Mouse (Mus musculus): ENCODE data around the gene Ncam1. TPM values are rescaled to one million over a fixed set of nuclear protein-coding genes. Genes with fewer than 3 reads are reported as not detected.

The Ncam1 gene
- polyA plus RNA-seq, 1 experiment from 2014 or later, result 373 TPM

- ATAC-seq (ENCODE audit: low read depth), result no peak
- 58% methylated on average over 9 of the region's 9 CpGs for WGBS
These were observed 122.8 kb downstream of the Ncam1 start for GRCm38 (mm10) chr9:49675696-49676465.

DNA sequence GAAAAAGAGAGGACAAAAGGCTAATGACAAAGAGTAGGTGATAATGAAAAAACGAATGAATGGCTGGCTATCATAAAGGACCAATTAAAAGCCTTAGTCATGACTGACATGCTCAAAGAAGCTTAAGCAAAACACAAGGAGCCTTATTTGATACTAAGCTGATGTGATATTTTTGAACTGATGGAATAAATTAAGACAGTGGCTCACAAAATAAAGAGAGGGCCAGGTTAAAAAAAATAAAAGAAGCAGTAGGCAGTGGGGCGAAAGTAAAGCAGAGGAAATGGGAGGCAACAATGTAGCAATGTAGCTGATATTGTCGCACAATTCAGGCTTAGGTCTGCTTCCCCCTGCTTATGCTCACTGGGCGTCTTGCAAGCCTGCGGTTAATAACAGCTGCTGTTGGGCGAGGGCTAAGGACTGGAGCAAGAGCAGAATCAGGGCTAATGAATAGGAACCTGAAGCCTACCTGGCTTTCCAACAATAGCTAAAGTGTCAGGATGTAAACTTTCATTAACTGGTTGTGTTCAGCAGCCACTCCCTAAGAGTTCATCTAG is 126.0 kb downstream of the Ncam1 start:
- Histone ChIP-seq H3K27ac (ENCODE audit: low read depth, low read length) (no peak overlapping the region), H3K36me3 (ENCODE audit: control insufficient read depth, insufficient read depth, low read length) (no peaks in the 10 kb centered on the region), H3K9me3 (ENCODE audit: control insufficient read depth, low read length) (no peaks in the 10 kb centered on the region), H3K4me1 (ENCODE audit: control insufficient read depth, insufficient read depth, low read length) (peaks cover 16% of the 10 kb centered on the region), H3K9ac (replicated peaks; ENCODE audit: low read depth, low read length) (no peak overlapping the region), H3K4me3 (ENCODE audit: low read depth, low read length) (no peak overlapping the region), H3K27me3 (ENCODE audit: control insufficient read depth, insufficient read depth, low read length) (no peaks in the 10 kb centered on the region), H3K4me2 (ENCODE audit: low read depth, low read length) (no peak overlapping the region)
- 47% methylated on average over 6 of the region's 6 CpGs for WGBS
- no peak for ATAC-seq (ENCODE audit: low read depth)

More at GRCm38 (mm10) chr9:49675696-49676465, 122.8 kb downstream of the Ncam1 start:
- Histone ChIP-seq H3K4me2 (ENCODE audit: low read depth, low read length) (no peak overlapping the region), H3K9me3 (ENCODE audit: control insufficient read depth, low read length) (no peaks in the 10 kb centered on the region), H3K27me3 (ENCODE audit: control insufficient read depth, insufficient read depth, low read length) (no peaks in the 10 kb centered on the region), H3K9ac (replicated peaks; ENCODE audit: low read depth, low read length) (no peak overlapping the region), H3K4me1 (ENCODE audit: control insufficient read depth, insufficient read depth, low read length) (peaks cover 24% of the 10 kb centered on the region), H3K4me3 (ENCODE audit: low read depth, low read length) (no peak overlapping the region), H3K36me3 (ENCODE audit: control insufficient read depth, insufficient read depth, low read length) (no peaks in the 10 kb centered on the region), H3K27ac (ENCODE audit: low read depth, low read length) (no peak overlapping the region)

- Histone ChIP-seq H3K4me2 (ENCODE audit: low read depth, low read length) (no peak overlapping the region), H3K27me3 (ENCODE audit: control insufficient read depth, insufficient read depth, low read length) (no peaks in the 10 kb centered on the region)
- no peak for ATAC-seq (ENCODE audit: low read depth)
These were observed 131.7 kb downstream of the Ncam1 start for GRCm38 (mm10) chr9:49667066-49667465.

DNA sequence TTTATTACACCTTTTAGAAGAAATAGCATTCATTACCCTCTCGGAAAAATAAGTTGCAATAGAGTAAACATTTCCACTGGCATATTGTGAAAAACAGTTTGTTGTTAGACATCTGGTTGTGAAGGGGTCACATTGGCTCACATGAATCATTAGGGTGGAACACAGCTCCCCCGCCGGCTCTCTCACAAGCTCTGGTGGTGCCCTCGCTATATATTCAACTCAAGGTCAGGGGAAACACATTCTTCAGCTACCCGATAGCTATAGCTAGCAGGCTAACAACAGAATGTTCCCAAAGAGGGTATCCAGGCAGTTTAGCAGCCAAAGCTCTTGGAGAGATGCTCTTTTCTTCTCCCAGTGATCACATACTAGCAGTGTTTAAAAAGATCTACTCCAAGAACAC is 133.4 kb downstream of the Ncam1 start:
- 6% methylated on average over 5 of the region's 5 CpGs for WGBS
- H3K4me1 ChIP-seq (ENCODE audit: control insufficient read depth, insufficient read depth, low read length), result peaks cover 17% of the 10 kb centered on the region
- no peaks in the 10 kb centered on the region for H3K36me3 ChIP-seq (ENCODE audit: control insufficient read depth, insufficient read depth, low read length)
- no peak overlapping the region for H3K4me2 ChIP-seq (ENCODE audit: low read depth, low read length)
- no peaks in the 10 kb centered on the region for H3K9me3 ChIP-seq (ENCODE audit: control insufficient read depth, low read length)
- H3K27ac ChIP-seq (ENCODE audit: low read depth, low read length), result peak overlapping the region; percentile 62; the same call in 1 of the 2 replicates
- H3K9ac ChIP-seq (replicated peaks; ENCODE audit: low read depth, low read length), result no peak overlapping the region
- no peak overlapping the region for H3K4me3 ChIP-seq (ENCODE audit: low read depth, low read length)
- H3K27me3 ChIP-seq (ENCODE audit: control insufficient read depth, insufficient read depth, low read length), result no peaks in the 10 kb centered on the region
- ATAC-seq (ENCODE audit: low read depth), result 0 out of 2 replicates have a peak, but pooled peaks have one; percentile 28

More at GRCm38 (mm10) chr9:49667066-49667465, 131.7 kb downstream of the Ncam1 start:
- Histone ChIP-seq H3K27ac (ENCODE audit: low read depth, low read length) (no peak overlapping the region), H3K36me3 (ENCODE audit: control insufficient read depth, insufficient read depth, low read length) (no peaks in the 10 kb centered on the region), H3K4me1 (ENCODE audit: control insufficient read depth, insufficient read depth, low read length) (peaks cover 17% of the 10 kb centered on the region), H3K9me3 (ENCODE audit: control insufficient read depth, low read length) (no peaks in the 10 kb centered on the region), H3K9ac (replicated peaks; ENCODE audit: low read depth, low read length) (no peak overlapping the region), H3K4me3 (ENCODE audit: low read depth, low read length) (no peak overlapping the region)

DNA sequence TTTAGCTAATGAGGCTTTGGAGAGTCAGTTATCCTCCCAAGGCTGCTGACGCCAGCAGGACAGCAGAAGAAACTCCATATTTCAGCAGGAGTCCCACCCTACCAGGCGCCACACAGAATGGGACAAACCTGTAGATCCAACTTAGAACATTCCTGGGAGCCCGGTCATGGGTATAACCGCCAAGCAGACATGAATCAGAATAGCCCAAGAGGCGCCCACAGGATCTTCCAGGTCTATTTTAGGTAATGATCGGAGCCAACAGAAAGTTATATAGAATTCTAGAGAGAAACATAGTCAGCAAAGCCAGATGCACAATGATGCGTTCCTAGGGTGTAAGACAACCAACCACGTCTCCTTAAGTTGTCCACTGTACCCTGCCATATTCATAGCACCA is 134.8 kb downstream of the Ncam1 start:
- WGBS, result 94% methylated on average over 8 of the region's 8 CpGs
- Histone ChIP-seq H3K36me3 (ENCODE audit: control insufficient read depth, insufficient read depth, low read length) (no peaks in the 10 kb centered on the region), H3K4me3 (ENCODE audit: low read depth, low read length) (no peak overlapping the region), H3K9me3 (ENCODE audit: control insufficient read depth, low read length) (no peaks in the 10 kb centered on the region), H3K4me1 (ENCODE audit: control insufficient read depth, insufficient read depth, low read length) (peaks cover 17% of the 10 kb centered on the region), H3K4me2 (ENCODE audit: low read depth, low read length) (no peak overlapping the region), H3K9ac (replicated peaks; ENCODE audit: low read depth, low read length) (no peak overlapping the region), H3K27ac (ENCODE audit: low read depth, low read length) (peak overlapping the region; percentile 25; the same call in 1 of the 2 replicates), H3K27me3 (ENCODE audit: control insufficient read depth, insufficient read depth, low read length) (no peaks in the 10 kb centered on the region)
- ATAC-seq (ENCODE audit: low read depth), result no peak

- Histone ChIP-seq H3K4me3 (ENCODE audit: low read depth, low read length) (no peak overlapping the region), H3K36me3 (ENCODE audit: control insufficient read depth, insufficient read depth, low read length) (no peaks in the 10 kb centered on the region), H3K4me2 (ENCODE audit: low read depth, low read length) (no peak overlapping the region), H3K9me3 (ENCODE audit: control insufficient read depth, low read length) (no peaks in the 10 kb centered on the region), H3K9ac (replicated peaks; ENCODE audit: low read depth, low read length) (no peak overlapping the region), H3K27ac (ENCODE audit: low read depth, low read length) (peak overlapping the region; percentile 25), H3K27me3 (ENCODE audit: control insufficient read depth, insufficient read depth, low read length) (no peaks in the 10 kb centered on the region), H3K4me1 (ENCODE audit: control insufficient read depth, insufficient read depth, low read length) (peaks cover 17% of the 10 kb centered on the region)
- WGBS, result 73% methylated on average over 8 of the region's 8 CpGs
- ATAC-seq (ENCODE audit: low read depth), result no peak
These were observed 135.5 kb downstream of the Ncam1 start for GRCm38 (mm10) chr9:49662958-49663926.

GRCm38 (mm10) chr9:49661480-49661879 is 137.2 kb downstream of the Ncam1 start:
- Histone ChIP-seq H3K36me3 (ENCODE audit: control insufficient read depth, insufficient read depth, low read length) (no peaks in the 10 kb centered on the region), H3K4me3 (ENCODE audit: low read depth, low read length) (no peak overlapping the region), H3K27me3 (ENCODE audit: control insufficient read depth, insufficient read depth, low read length) (no peaks in the 10 kb centered on the region), H3K4me2 (ENCODE audit: low read depth, low read length) (no peak overlapping the region), H3K9me3 (ENCODE audit: control insufficient read depth, low read length) (no peaks in the 10 kb centered on the region), H3K27ac (ENCODE audit: low read depth, low read length) (no peak overlapping the region), H3K4me1 (ENCODE audit: control insufficient read depth, insufficient read depth, low read length) (peaks cover 17% of the 10 kb centered on the region), H3K9ac (replicated peaks; ENCODE audit: low read depth, low read length) (no peak overlapping the region)
- 81% methylated on average over 2 of the region's 2 CpGs for WGBS
- ATAC-seq (ENCODE audit: low read depth), result no peak

- WGBS, result 58% methylated on average over 4 of the region's 4 CpGs
- Histone ChIP-seq H3K4me3 (ENCODE audit: low read depth, low read length) (no peak overlapping the region), H3K4me1 (ENCODE audit: control insufficient read depth, insufficient read depth, low read length) (peaks cover 6% of the 10 kb centered on the region; the same call in 1 of the 2 replicates), H3K9ac (replicated peaks; ENCODE audit: low read depth, low read length) (no peak overlapping the region), H3K27me3 (ENCODE audit: control insufficient read depth, insufficient read depth, low read length) (no peaks in the 10 kb centered on the region), H3K9me3 (ENCODE audit: control insufficient read depth, low read length) (no peaks in the 10 kb centered on the region), H3K27ac (ENCODE audit: low read depth, low read length) (no peak overlapping the region; the same call in 1 of the 2 replicates), H3K4me2 (ENCODE audit: low read depth, low read length) (no peak overlapping the region), H3K36me3 (ENCODE audit: control insufficient read depth, insufficient read depth, low read length) (no peaks in the 10 kb centered on the region)
- ATAC-seq (ENCODE audit: low read depth), result no peak
These were observed 140.3 kb downstream of the Ncam1 start for GRCm38 (mm10) chr9:49658381-49658856.

Data from neural tube, embryonic 14.5 days (tissue).